Mouse (Mus musculus): Measurements from ENCODE around the gene Yjefn3. TPM values are rescaled to one million over a fixed set of nuclear protein-coding genes. Genes with fewer than 3 reads are reported as not detected.

Gene Yjefn3
- polyA plus RNA-seq, 1 experiment = 8.4 TPM

DNA sequence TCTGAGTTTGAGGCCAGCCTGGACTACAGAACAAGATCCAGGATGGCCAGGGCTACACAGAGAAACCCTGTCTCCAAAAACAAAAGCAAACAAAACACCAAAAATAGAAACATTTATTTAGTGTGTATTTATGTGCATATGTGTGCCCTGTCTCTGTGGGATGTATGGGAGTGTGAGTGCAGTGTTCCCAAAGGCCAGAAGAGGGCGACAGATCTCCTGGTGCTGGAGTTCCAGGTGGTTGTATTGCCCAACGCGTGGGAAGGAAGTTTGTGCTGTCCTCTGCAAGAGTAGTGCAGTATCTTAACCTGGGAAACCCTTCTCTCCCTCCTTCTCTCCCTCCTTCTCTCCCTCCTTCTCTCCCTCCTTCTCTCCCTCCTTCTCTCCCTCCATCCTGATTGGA lies 52.6 kb downstream of the Yjefn3 start:
- Histone ChIP-seq H3K4me3 (ENCODE audit: insufficient read depth, low read depth, low read length) (no peak overlapping the region), H3K4me1 (ENCODE audit: control insufficient read depth, insufficient read depth, insufficient read length, low read length) (no peaks in the 10 kb centered on the region), H3K27ac (replicated peaks; ENCODE audit: low read depth, low read length) (no peak overlapping the region)

DNA sequence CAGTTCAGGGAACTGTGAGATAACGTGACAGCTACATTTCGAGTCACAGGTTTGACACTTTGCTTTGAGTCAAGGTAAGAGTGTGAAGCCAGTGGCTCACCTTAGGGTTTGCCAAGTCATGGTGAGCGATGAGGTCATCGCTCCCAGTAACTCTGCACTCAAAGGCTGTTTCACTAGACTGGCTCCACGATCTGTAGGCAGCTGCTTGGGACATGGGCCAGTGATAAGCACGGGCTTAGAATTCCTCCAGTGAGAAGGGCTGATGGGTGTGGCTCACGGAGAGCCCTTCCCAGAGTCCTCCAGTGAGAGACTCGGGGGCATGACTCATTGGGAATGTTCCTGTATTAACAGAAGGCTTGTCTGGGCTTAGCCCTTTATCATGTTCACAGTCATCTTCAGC lies 53.6 kb downstream of the Yjefn3 start:
- H3K4me1 ChIP-seq (ENCODE audit: control insufficient read depth, insufficient read depth, insufficient read length, low read length) = no peaks in the 10 kb centered on the region
- no peak overlapping the region for H3K27ac ChIP-seq (replicated peaks; ENCODE audit: low read depth, low read length)
- H3K4me3 ChIP-seq (ENCODE audit: insufficient read depth, low read depth, low read length) = no peak overlapping the region

GRCm38 (mm10) chr8:69847167-69848065 lies 55.1 kb downstream of the Yjefn3 start:
- Histone ChIP-seq H3K4me1 (ENCODE audit: control insufficient read depth, insufficient read depth, insufficient read length, low read length) (no peaks in the 10 kb centered on the region), H3K4me3 (ENCODE audit: insufficient read depth, low read depth, low read length) (no peak overlapping the region), H3K27ac (replicated peaks; ENCODE audit: low read depth, low read length) (no peak overlapping the region)

Other genes starting within 250 kb of the Yjefn3 start
- 1.8 and 2.6 TPM in 2 replicates for gene Zfp964, start 248.2 kb downstream of the Yjefn3 start, polyA plus RNA-seq (2012; ENCODE audit: insufficient read depth, insufficient read length, missing spikeins)
- gene Zfp869, start 192.0 kb downstream of the Yjefn3 start, polyA plus RNA-seq (2012; ENCODE audit: insufficient read depth, insufficient read length, missing spikeins) = 10.6 and 13.3 TPM in 2 replicates
- gene Zfp963, start 152.7 kb downstream of the Yjefn3 start, polyA plus RNA-seq (2012; ENCODE audit: insufficient read depth, insufficient read length, missing spikeins) = 1.6 and 2.2 TPM in 2 replicates
- gene Gm20422, start 127.8 kb downstream of the Yjefn3 start, polyA plus RNA-seq (2012; ENCODE audit: insufficient read depth, insufficient read length, missing spikeins) = not detected in 2 replicates
- gene Atp13a1, start 111.5 kb downstream of the Yjefn3 start, polyA plus RNA-seq (2012; ENCODE audit: insufficient read depth, insufficient read length, missing spikeins) = 7.5 and 9.3 TPM in 2 replicates
- 5.3 and 8.6 TPM in 2 replicates for gene Zfp866, start 111.5 kb downstream of the Yjefn3 start, polyA plus RNA-seq (2012; ENCODE audit: insufficient read depth, insufficient read length, missing spikeins)
- gene Gmip, start 94.0 kb downstream of the Yjefn3 start, polyA plus RNA-seq (2012; ENCODE audit: insufficient read depth, insufficient read length, missing spikeins) = 3.8 and 4.7 TPM in 2 replicates
- gene Lpar2, start 80.3 kb downstream of the Yjefn3 start, polyA plus RNA-seq (2012; ENCODE audit: insufficient read depth, insufficient read length, missing spikeins) = not detected in 2 replicates
- gene Pbx4, start 70.2 kb downstream of the Yjefn3 start, polyA plus RNA-seq (2012; ENCODE audit: insufficient read depth, insufficient read length, missing spikeins) = not detected in 2 replicates
- not detected in 2 replicates for gene Cilp2, start 15.0 kb downstream of the Yjefn3 start, polyA plus RNA-seq (2012; ENCODE audit: insufficient read depth, insufficient read length, missing spikeins)
- not detected in 2 replicates for gene Tssk6, start 528 bp downstream of the Yjefn3 start, polyA plus RNA-seq (2012; ENCODE audit: insufficient read depth, insufficient read length, missing spikeins)
- 437 and 615 TPM in 2 replicates for gene Ndufa13, start 154 bp downstream of the Yjefn3 start, polyA plus RNA-seq (2012; ENCODE audit: insufficient read depth, insufficient read length, missing spikeins)
- 33.7 and 35.6 TPM in 2 replicates for gene Gatad2a, start 93.7 kb upstream of the Yjefn3 start, polyA plus RNA-seq (2012; ENCODE audit: insufficient read depth, insufficient read length, missing spikeins)
- gene Mau2, start 140.0 kb upstream of the Yjefn3 start, polyA plus RNA-seq (2012; ENCODE audit: insufficient read depth, insufficient read length, missing spikeins) = 12.3 and 16.4 TPM in 2 replicates
- 7.6 and 9.0 TPM in 2 replicates for gene Sugp1, start 140.1 kb upstream of the Yjefn3 start, polyA plus RNA-seq (2012; ENCODE audit: insufficient read depth, insufficient read length, missing spikeins)
- not detected in 2 replicates for gene Tm6sf2, start 170.2 kb upstream of the Yjefn3 start, polyA plus RNA-seq (2012; ENCODE audit: insufficient read depth, insufficient read length, missing spikeins)
- gene Hapln4, start 180.7 kb upstream of the Yjefn3 start, polyA plus RNA-seq (2012; ENCODE audit: insufficient read depth, insufficient read length, missing spikeins) = 0.63 and 4.7 TPM in 2 replicates
- gene Ncan, start 218.2 kb upstream of the Yjefn3 start, polyA plus RNA-seq (2012; ENCODE audit: insufficient read depth, insufficient read length, missing spikeins) = 1.9 and 3.2 TPM in 2 replicates
- 8.6 and 12.9 TPM in 2 replicates for gene Nr2c2ap, start 228.6 kb upstream of the Yjefn3 start, polyA plus RNA-seq (2012; ENCODE audit: insufficient read depth, insufficient read length, missing spikeins)
- 18.6 and 21.4 TPM in 2 replicates for gene Rfxank, start 236.4 kb upstream of the Yjefn3 start, polyA plus RNA-seq (2012; ENCODE audit: insufficient read depth, insufficient read length, missing spikeins)
- gene Borcs8, start 236.8 kb upstream of the Yjefn3 start, polyA plus RNA-seq (2012; ENCODE audit: insufficient read depth, insufficient read length, missing spikeins) = 63.7 and 77.1 TPM in 2 replicates
- not detected in 2 replicates for gene Mef2b, start 237.0 kb upstream of the Yjefn3 start, polyA plus RNA-seq (2012; ENCODE audit: insufficient read depth, insufficient read length, missing spikeins)